Mouse (Mus musculus): ENCODE data around the gene Pex10.

DNA sequence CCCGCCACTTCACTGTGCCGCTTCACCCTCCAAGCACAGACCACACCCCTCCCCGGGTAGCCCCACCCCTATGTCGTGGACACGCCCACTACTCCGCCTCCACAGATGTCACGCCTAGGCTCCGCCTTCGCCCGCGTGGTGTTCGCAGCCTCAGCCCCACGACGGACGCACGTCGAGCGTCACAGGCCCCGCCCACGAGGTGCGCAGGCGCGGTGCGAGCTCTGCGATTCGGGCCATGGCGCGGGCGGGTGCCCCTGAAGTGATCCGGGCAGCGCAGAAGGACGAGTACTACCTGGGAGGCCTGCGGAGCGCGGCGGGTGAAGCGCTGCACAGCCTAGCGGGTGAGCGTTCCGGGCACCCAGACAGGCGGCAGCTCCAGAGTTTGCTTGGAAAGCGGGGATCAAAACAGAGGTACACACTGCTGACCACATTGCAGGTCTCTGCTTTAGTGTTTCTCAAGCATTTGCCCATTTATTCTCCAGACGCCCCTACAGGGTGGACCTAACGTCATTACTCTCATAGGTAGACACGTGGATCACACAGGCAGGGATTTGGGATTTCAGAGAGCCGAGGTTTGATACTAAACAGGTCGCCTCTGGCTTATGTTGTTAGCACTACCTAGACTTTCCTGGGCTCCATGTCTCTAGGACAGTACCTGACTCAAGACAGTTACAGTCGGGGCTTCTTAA is at the start of gene Pex10:
- TF ChIP-seq GATA1 (IDR thresholded peaks at IDR 0.05; ENCODE audit: borderline replicate concordance, low read length), result no peak
- TF ChIP-seq FLI1 (IDR thresholded peaks at IDR 0.05; ENCODE audit: low read length), result no peak
